Mouse (Mus musculus) spleen, postnatal 0 days (tissue): ENCODE measurements around the gene Hes6. TPM values are rescaled to one million over a fixed set of nuclear protein-coding genes. Genes with fewer than 3 reads are reported as not detected.

Experiments
- polyA plus RNA-seq: library from polyadenylated mRNA; unstranded; fragments of >200 nt; fragmentation: Nextera tagmentation; extraction: Ambion mirVana; gene quantifications from 2 replicates; pipeline ENCODE4 v1.2.1, GENCODE M21; 2015

Hes6 gene
- polyA plus RNA-seq, result 23.4 and 31.9 TPM in 2 replicates

GRCm38 (mm10) chr1:91413898-91414594, at the start of gene Hes6:
Gene Hes6, minus strand, starts transcription at chr1:91414038.

GRCm38 (mm10) chr1:91459059-91459809, 45.4 kb upstream of the Hes6 start, which contains the start of gene Per2:
Gene Per2, minus strand, starts transcription at chr1:91459324.

GRCm38 (mm10) chr1:91398260-91399062, 15.4 kb downstream of the Hes6 start, which contains the start of gene Ilkap:
Gene Ilkap, minus strand, starts transcription at chr1:91398815.

GRCm38 (mm10) chr1:91366215-91367108, 47.4 kb downstream of the Hes6 start, which contains the start of gene Erfe:
Gene Erfe, plus strand, starts transcription at chr1:91366430.

Other genes starting within 250 kb of the Hes6 start
- 17.9 and 22.8 TPM in 2 replicates for gene Ramp1, start 234.2 kb downstream of the Hes6 start, polyA plus RNA-seq
- gene Ube2f, start 163.7 kb downstream of the Hes6 start, polyA plus RNA-seq, result 61.5 and 65.3 TPM in 2 replicates
- gene Scly, start 115.7 kb downstream of the Hes6 start, polyA plus RNA-seq, result 19.4 and 20.6 TPM in 2 replicates
- gene Espnl, start 92.0 kb downstream of the Hes6 start, polyA plus RNA-seq, result 0.05 TPM in 1 of 2 replicates, not detected in the other
- gene Klhl30, start 63.0 kb downstream of the Hes6 start, polyA plus RNA-seq, result 0.30 and 0.41 TPM in 2 replicates
- gene Erfe, start 47.6 kb downstream of the Hes6 start, polyA plus RNA-seq, result 0.96 and 2.9 TPM in 2 replicates
- gene Ilkap, start 15.2 kb downstream of the Hes6 start, polyA plus RNA-seq, result 81.5 and 82.0 TPM in 2 replicates
- gene Per2, start 45.3 kb upstream of the Hes6 start, polyA plus RNA-seq, result 1.6 and 1.9 TPM in 2 replicates
- gene Traf3ip1, start 80.6 kb upstream of the Hes6 start, polyA plus RNA-seq, result 3.0 and 3.1 TPM in 2 replicates
- gene Asb1, start 126.5 kb upstream of the Hes6 start, polyA plus RNA-seq, result 9.2 and 9.4 TPM in 2 replicates